In genomic region chr14:123626501-123627179, GRCm38 (mm10) we compare ENCODE assay signal across 10 mouse cellular contexts. TPM values are rescaled to one million over a fixed set of nuclear protein-coding genes. Genes with fewer than 3 reads are reported as not detected.
A peak's percentile ranks its signal among the peaks of the same experiment; 100 is the strongest.
DNase-seq lines count a peak whose midpoint lies in the region; ATAC-seq and TF ChIP-seq lines count a peak whose summit lies in the region.
"Had no signal": no experiment of that assay in that cellular context is flagged by ENCODE, and none has a peak within 500 bp of the region (broad histone marks: within the 10 kb centered on the region; RNA-seq: fewer than 3 reads in every experiment).

Nalcn (minus strand) TSS chr14:123627144.

- TF ChIP-seq CTCF in cortical plate, adult 2 months (IDR thresholded peaks at IDR 0.05; ENCODE audit: extremely low read depth, insufficient read depth, low read length), result no peak

- H3K4me2 ChIP-seq in midbrain, embryonic 15.5 days, result peak within 1 kb of the TSS; percentile 87

- H3K4me1 ChIP-seq in cortical plate, adult 2 months (ENCODE audit: control insufficient read depth, insufficient read depth, low read length), result no peaks in the 10 kb centered on the region; the same call in 1 of the 2 replicates
- peaks cover 6% of the 10 kb centered on the region; the same call in 1 of the 2 replicates for H3K4me1 ChIP-seq in heart, embryonic 10.5 days
- H3K4me1 ChIP-seq in midbrain, embryonic 15.5 days, result peaks cover 17% of the 10 kb centered on the region

- H3K36me3 ChIP-seq in heart, embryonic 10.5 days, result no peaks in the 10 kb centered on the region
- no peaks in the 10 kb centered on the region for H3K36me3 ChIP-seq in midbrain, embryonic 15.5 days (replicated peaks)

- peak within 1 kb of the TSS; percentile 80 for H3K9ac ChIP-seq in midbrain, embryonic 15.5 days
- H3K9ac ChIP-seq: liver, embryonic 14.5 days had no signal

- H3K27me3 ChIP-seq in heart, embryonic 10.5 days (ENCODE audit: insufficient read depth, poor library complexity, severe bottlenecking), result peaks cover 19% of the 10 kb centered on the region
- no peaks in the 10 kb centered on the region for H3K27me3 ChIP-seq in midbrain, embryonic 15.5 days (replicated peaks)

- DNase-seq in kidney, postnatal 4 days, result peak; percentile 4 to 8
- no peak for DNase-seq in kidney, adult 8-10 months
- DNase-seq in heart, embryonic 10.5 days (ENCODE audit: low spot score), result no peak
- DNase-seq in layer of hippocampus, postnatal 14 days (ENCODE audit: low spot score in 2 of 2), result peak; percentile 44 to 71
- DNase-seq in spleen, postnatal 10 days (ENCODE audit: low spot score in 2 of 2), result no peak
- DNase-seq in lung, postnatal 36 days, result no peak

- TF ChIP-seq POLR2A in cortical plate, adult 2 months (IDR thresholded peaks at IDR 0.05; ENCODE audit: extremely low read depth, insufficient read depth, low read length), result peak; percentile 62

- peak within 1 kb of the TSS; percentile 78 for H3K4me3 ChIP-seq in cortical plate, adult 2 months (ENCODE audit: insufficient read depth, low read length)
- H3K4me3 ChIP-seq in heart, embryonic 10.5 days, result peak within 1 kb of the TSS; percentile 72
- peak within 1 kb of the TSS; percentile 71 for H3K4me3 ChIP-seq in midbrain, embryonic 15.5 days

- H3K9me3 ChIP-seq in heart, embryonic 10.5 days, result no peaks in the 10 kb centered on the region
- no peaks in the 10 kb centered on the region for H3K9me3 ChIP-seq in midbrain, embryonic 15.5 days

- 1% methylated on average over 47 of the region's 47 CpGs for WGBS in heart, embryonic 10.5 days
- whole genome bisulfite sequencing in midbrain, embryonic 15.5 days, result 0% methylated on average over 47 of the region's 47 CpGs

- peak; percentile 95 for ATAC-seq in midbrain, embryonic 15.5 days (replicated peaks)

- H3K27ac ChIP-seq in cortical plate, adult 2 months (ENCODE audit: insufficient read depth, low read length), result peak within 1 kb of the TSS; percentile 98
- 0 out of 2 replicates have a peak within 1 kb of the TSS, but pooled peaks have one; percentile 23 for H3K27ac ChIP-seq in heart, embryonic 10.5 days
- H3K27ac ChIP-seq in midbrain, embryonic 15.5 days, result peak within 1 kb of the TSS; percentile 88
- H3K27ac ChIP-seq: liver, embryonic 14.5 days had no signal

RNA-seq across cellular contexts. Expression of gene Nalcn, which starts in this region (rescaled TPM):
- polyA plus RNA-seq in cortical plate, adult 2 months (2012; rRNA removed), result 27.7 and 27.8 TPM in 2 replicates
- not detected in 2 replicates for polyA plus RNA-seq in heart, embryonic 10.5 days (2016; fragmentation: Nextera tagmentation; extraction: Ambion mirVana)
- total RNA-seq in layer of hippocampus, postnatal 14 days (2021), result 10 to 100 TPM; 61.6 to 66.4 TPM
- 13.6 and 16.3 TPM in 2 replicates for polyA plus RNA-seq in midbrain, embryonic 15.5 days (2015; fragmentation: Nextera tagmentation; extraction: Ambion mirVana)
- total RNA-seq: MEL had no signal
- polyA plus RNA-seq: liver, embryonic 14.5 days had no signal

Comparison
In these comparisons a context has a peak if more than half of its experiments do, and no peak if none do; other contexts are left out.
1. RNA of gene Nalcn (polyA plus RNA-seq): 27.7 to 27.8 TPM in cortical plate, adult 2 months and 13.6 to 16.3 TPM in midbrain, embryonic 15.5 days; not detected in heart, embryonic 10.5 days; every median in the first group is over 10 times any median in the second.
2. DNase-seq: peak in kidney, postnatal 4 days (2 of 2) and layer of hippocampus, postnatal 14 days (2 of 2); none in kidney, adult 8-10 months (0 of 2), heart, embryonic 10.5 days (single experiment), spleen, postnatal 10 days (0 of 2) and lung, postnatal 36 days (single experiment).
3. H3K27ac ChIP-seq: peak in every context shown above with its lines; median percentile 98 in cortical plate, adult 2 months; 88 in midbrain, embryonic 15.5 days; 23 in heart, embryonic 10.5 days.
4. Peak in every context shown above with its lines, with median percentiles within 50 percentile points of each other: H3K4me3 ChIP-seq.